Mouse (Mus musculus): Measurements from ENCODE around the gene Gm43738. TPM values are rescaled to one million over a fixed set of nuclear protein-coding genes. Genes with fewer than 3 reads are reported as not detected.

Gm43738 gene
- total RNA-seq, 2 experiments from 2014 or later = not detected

- DNase-seq (ENCODE audit: low spot score) = no peak
- intact Hi-C loops (cut with DNase I) = no loop called here
Measured at GRCm38 (mm10) chr3:89061696-89062095, 39.2 kb downstream of the Gm43738 start.

DNA sequence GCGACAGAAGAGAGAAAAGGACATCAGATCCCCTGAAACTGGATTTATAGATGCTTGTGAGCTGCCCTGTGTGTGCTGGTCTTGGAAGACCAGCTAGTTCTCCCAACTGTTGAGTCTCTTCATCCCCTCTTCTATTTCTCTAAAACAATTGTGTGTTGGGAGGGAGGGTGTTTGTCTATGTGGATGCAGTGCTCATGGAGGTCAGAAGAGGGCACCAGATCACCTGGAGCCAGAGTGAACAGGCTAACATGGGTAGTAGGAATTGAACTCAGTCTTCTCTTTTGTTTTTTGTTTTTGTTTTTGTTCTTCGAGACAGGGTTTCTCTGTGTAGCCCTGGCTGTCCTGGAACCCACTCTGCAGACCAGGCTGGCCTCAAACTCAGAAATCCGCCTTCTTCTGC, 42.1 kb downstream of the Gm43738 start:
- no peak for DNase-seq (ENCODE audit: low spot score)
- intact Hi-C loops (cut with DNase I) = no loop called here

DNA sequence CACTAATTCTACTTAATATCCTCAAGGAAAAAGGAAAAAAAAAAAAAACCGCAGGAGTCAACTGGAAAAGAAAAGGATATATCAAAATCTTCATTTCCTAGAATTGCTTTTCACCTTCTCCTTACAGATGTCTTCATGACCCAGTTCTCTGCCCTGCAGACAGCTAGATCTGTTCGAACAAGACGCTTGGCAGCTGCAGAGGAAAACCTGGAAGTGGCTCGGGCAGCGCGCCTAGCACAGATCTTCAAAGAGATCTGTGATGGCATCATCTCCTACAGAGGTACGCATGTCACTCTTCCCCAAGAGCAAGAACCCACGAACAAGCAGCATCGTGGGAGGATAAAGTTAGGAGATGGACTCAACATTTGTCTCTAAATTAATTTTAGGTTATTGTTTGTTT, 42.5 kb downstream of the Gm43738 start:
- intact Hi-C loops (cut with DNase I) = no loop called here
- DNase-seq (ENCODE audit: low spot score) = no peak

DNA sequence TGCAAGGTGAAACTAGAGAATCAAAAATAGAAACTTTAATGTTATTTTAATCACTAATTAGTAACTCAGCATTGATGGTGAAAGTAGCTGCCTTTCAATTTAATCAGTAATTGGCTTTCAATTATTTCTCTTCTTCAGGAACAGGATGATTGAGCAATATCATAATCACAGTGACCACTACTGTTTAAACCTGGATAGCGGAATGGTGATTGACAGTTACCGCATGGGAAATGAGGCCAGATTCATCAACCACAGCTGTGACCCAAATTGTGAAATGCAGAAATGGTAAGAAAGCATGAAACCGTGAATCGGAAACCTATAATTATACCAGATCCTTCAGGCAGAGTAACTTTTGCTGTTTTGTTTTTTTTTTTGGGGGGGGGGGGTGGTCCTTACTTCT, 57.5 kb downstream of the Gm43738 start:
- no peak for DNase-seq (ENCODE audit: low spot score)
- intact Hi-C loops (cut with DNase I) = no loop called here

Other genes with a start within 250 kb of the Gm43738 start
- 10 to 100 TPM; 14.3 to 14.7 TPM for gene Msto1, start 187.1 kb downstream of the Gm43738 start, total RNA-seq (2021)
- gene Ash1l, start 150.5 kb downstream of the Gm43738 start, total RNA-seq (2021) = 10 to 100 TPM; 32.0 to 37.0 TPM
- 100 to 1,000 TPM; 138 to 145 TPM for gene Dap3, start 149.9 kb downstream of the Gm43738 start, total RNA-seq (2021)
- 10 to 100 TPM; 20.0 to 22.5 TPM for gene Rusc1, start 7.8 kb downstream of the Gm43738 start, total RNA-seq (2021)
- 10 to 100 TPM; 20.7 to 22.3 TPM for gene Fdps, start 860 bp upstream of the Gm43738 start, total RNA-seq (2021)
- not detected for gene Pklr, start 35.0 kb upstream of the Gm43738 start, total RNA-seq (2021)
- under 1 TPM; 0.16 to 0.61 TPM for gene Hcn3, start 59.1 kb upstream of the Gm43738 start, total RNA-seq (2021)
- gene Clk2, start 63.7 kb upstream of the Gm43738 start, total RNA-seq (2021) = 10 to 100 TPM; 18.1 to 18.7 TPM
- gene Scamp3, start 76.4 kb upstream of the Gm43738 start, total RNA-seq (2021) = 10 to 100 TPM; 48.9 to 50.2 TPM
- 1 to 10 TPM; 5.2 to 5.7 TPM for gene Fam189b, start 82.0 kb upstream of the Gm43738 start, total RNA-seq (2021)
- gene Gba, start 101.8 kb upstream of the Gm43738 start, total RNA-seq (2021) = 10 to 100 TPM; 18.2 to 20.9 TPM
- 1 to 10 TPM; 6.1 to 7.2 TPM for gene Thbs3, start 114.1 kb upstream of the Gm43738 start, total RNA-seq (2021)
- gene Mtx1, start 126.0 kb upstream of the Gm43738 start, total RNA-seq (2021) = 10 to 100 TPM; 62.3 to 62.6 TPM
- under 1 TPM; 0.22 to 0.39 TPM for gene Muc1, start 128.0 kb upstream of the Gm43738 start, total RNA-seq (2021)
- 10 to 100 TPM; 73.5 to 87.6 TPM for gene Krtcap2, start 144.9 kb upstream of the Gm43738 start, total RNA-seq (2021)
- under 1 TPM; 0.47 to 0.59 TPM for gene Trim46, start 145.2 kb upstream of the Gm43738 start, total RNA-seq (2021)
- 10 to 100 TPM; 51.7 to 53.9 TPM for gene Dpm3, start 158.3 kb upstream of the Gm43738 start, total RNA-seq (2021)
- 10 to 100 TPM; 21.0 TPM for gene Slc50a1, start 169.5 kb upstream of the Gm43738 start, total RNA-seq (2021)
- gene Efna1, start 180.0 kb upstream of the Gm43738 start, total RNA-seq (2021) = 10 to 100 TPM; 29.4 to 33.5 TPM
- under 1 TPM in 1 of 2 experiments, not detected in 1; 0.31 TPM for gene Efna3, start 221.9 kb upstream of the Gm43738 start, total RNA-seq (2021)
- under 1 TPM; 0.31 to 0.47 TPM for gene Efna4, start 236.9 kb upstream of the Gm43738 start, total RNA-seq (2021)
- 10 to 100 TPM; 52.7 to 68.7 TPM for gene Adam15, start 248.9 kb upstream of the Gm43738 start, total RNA-seq (2021)